ENCODE assay signal across 8 mouse cellular contexts in genomic region chr8:124947865-124948732, GRCm38 (mm10). TPM values are rescaled to one million over a fixed set of nuclear protein-coding genes. Genes with fewer than 3 reads are reported as not detected.
DNase-seq lines count a peak whose midpoint lies in the region; ATAC-seq and TF ChIP-seq lines count a peak whose summit lies in the region.

No protein-coding gene starts in this region.

- H3K9ac ChIP-seq in embryonic facial prominence, embryonic 12.5 days: peak overlapping the region; percentile 93
- peak overlapping the region; percentile 92 for H3K9ac ChIP-seq in heart, embryonic 14.5 days (ENCODE audit: low read length)
- peak overlapping the region; percentile 88 for H3K9ac ChIP-seq in kidney, postnatal 0 days (ENCODE audit: low read depth, low read length)
- H3K9ac ChIP-seq in lung, embryonic 15.5 days: peak overlapping the region; percentile 86

- TF ChIP-seq POLR2A in olfactory bulb, adult 2 months (IDR thresholded peaks at IDR 0.05; ENCODE audit: insufficient read depth, low read depth, low read length): no peak; the same call in 1 of the 2 replicates

- H3K4me3 ChIP-seq in C2C12 (ENCODE audit: insufficient read depth, poor library complexity, severe bottlenecking): peak overlapping the region; percentile 83
- peak overlapping the region; percentile 89 for H3K4me3 ChIP-seq in embryonic facial prominence, embryonic 12.5 days
- peak overlapping the region; percentile 87 to 94 for H3K4me3 ChIP-seq in heart, embryonic 14.5 days (ENCODE audit: control insufficient read depth in 1 of 2, insufficient read depth in 1 of 2, low read depth in 1 of 2, low read length in 2 of 2)
- peak overlapping the region; percentile 88 for H3K4me3 ChIP-seq in kidney, postnatal 0 days (replicated peaks; ENCODE audit: low read depth, low read length)
- peak overlapping the region; percentile 80 for H3K4me3 ChIP-seq in lung, embryonic 15.5 days
- H3K4me3 ChIP-seq in olfactory bulb, adult 2 months (ENCODE audit: insufficient read depth, low read depth, low read length): peak overlapping the region; percentile 81

- peaks cover 31% of the 10 kb centered on the region for H3K4me1 ChIP-seq in embryonic facial prominence, embryonic 12.5 days
- peaks cover 12 to 45% of the 10 kb centered on the region in 2 experiments for H3K4me1 ChIP-seq in heart, embryonic 14.5 days (ENCODE audit: control insufficient read depth in 2 of 2, insufficient read depth in 2 of 2, low read length in 2 of 2)
- H3K4me1 ChIP-seq in kidney, postnatal 0 days (replicated peaks; ENCODE audit: insufficient read depth, low read length): peaks cover 14% of the 10 kb centered on the region
- H3K4me1 ChIP-seq in lung, embryonic 15.5 days: peaks cover 46% of the 10 kb centered on the region
- H3K4me1 ChIP-seq in olfactory bulb, adult 2 months (ENCODE audit: control insufficient read depth, insufficient read depth, low read length): peaks cover 26% of the 10 kb centered on the region

- H3K4me2 ChIP-seq in embryonic facial prominence, embryonic 12.5 days (replicated peaks): peak overlapping the region; percentile 75
- H3K4me2 ChIP-seq in heart, embryonic 14.5 days (ENCODE audit: low read length): peak overlapping the region; percentile 74
- H3K4me2 ChIP-seq in kidney, postnatal 0 days (ENCODE audit: low read length): peak overlapping the region; percentile 97
- peak overlapping the region; percentile 92 for H3K4me2 ChIP-seq in lung, embryonic 15.5 days

- no peaks in the 10 kb centered on the region for H3K36me3 ChIP-seq in C2C12 (ENCODE audit: control insufficient read depth, insufficient read depth)
- 0 out of 2 replicates have a peak, but pooled peaks cover 4% of the 10 kb centered on the region for H3K36me3 ChIP-seq in embryonic facial prominence, embryonic 12.5 days
- no peaks in the 10 kb centered on the region for H3K36me3 ChIP-seq in heart, embryonic 14.5 days (ENCODE audit: control insufficient read depth, insufficient read depth, low read length)
- no peaks in the 10 kb centered on the region for H3K36me3 ChIP-seq in kidney, postnatal 0 days (ENCODE audit: insufficient read depth, low read length)
- H3K36me3 ChIP-seq in lung, embryonic 15.5 days: peaks cover 3% of the 10 kb centered on the region; the same call in 1 of the 2 replicates

- no peak for ATAC-seq in embryonic facial prominence, embryonic 12.5 days (ENCODE audit: insufficient number of reproducible peaks, insufficient read depth, low FRiP score, low TSS enrichment)
- peak; percentile 14; the same call in 1 of the 2 replicates for ATAC-seq in heart, embryonic 14.5 days (ENCODE audit: insufficient number of reproducible peaks, insufficient read depth, low FRiP score, low read depth)
- ATAC-seq in kidney, postnatal 0 days (replicated peaks; ENCODE audit: low FRiP score, low read depth): peak; percentile 31
- ATAC-seq in lung, embryonic 15.5 days (ENCODE audit: borderline replicate concordance, extremely low read depth, low FRiP score, low TSS enrichment): peak; percentile 16

- no peak for TF ChIP-seq CTCF in C2C12 (IDR thresholded peaks at IDR 0.05; ENCODE audit: control insufficient read depth, insufficient read depth, insufficient read length)
- no peak for TF ChIP-seq CTCF in kidney, postnatal 0 days (IDR thresholded peaks at IDR 0.05; ENCODE audit: low read depth)
- no peak for TF ChIP-seq CTCF in olfactory bulb, adult 2 months (IDR thresholded peaks at IDR 0.05; ENCODE audit: insufficient read depth, low read depth, low read length)

- no peaks in the 10 kb centered on the region for H3K9me3 ChIP-seq in embryonic facial prominence, embryonic 12.5 days
- H3K9me3 ChIP-seq in heart, embryonic 14.5 days (ENCODE audit: control insufficient read depth, low read length): no peaks in the 10 kb centered on the region
- H3K9me3 ChIP-seq in kidney, postnatal 0 days (replicated peaks; ENCODE audit: low read length): no peaks in the 10 kb centered on the region
- no peaks in the 10 kb centered on the region for H3K9me3 ChIP-seq in lung, embryonic 15.5 days

- peaks cover 50% of the 10 kb centered on the region for H3K79me3 ChIP-seq in C2C12 (ENCODE audit: low read depth)

- peaks cover 70% of the 10 kb centered on the region for H3K79me2 ChIP-seq in C2C12 (ENCODE audit: control insufficient read depth, insufficient read depth)

- H3K27me3 ChIP-seq in C2C12 (ENCODE audit: control insufficient read depth, insufficient read depth, insufficient read length): no peaks in the 10 kb centered on the region
- H3K27me3 ChIP-seq in embryonic facial prominence, embryonic 12.5 days: no peaks in the 10 kb centered on the region
- H3K27me3 ChIP-seq in heart, embryonic 14.5 days (ENCODE audit: control insufficient read depth, insufficient read depth, low read length): no peaks in the 10 kb centered on the region
- no peaks in the 10 kb centered on the region for H3K27me3 ChIP-seq in kidney, postnatal 0 days (ENCODE audit: insufficient read depth, low read length)
- no peaks in the 10 kb centered on the region for H3K27me3 ChIP-seq in lung, embryonic 15.5 days

- peak overlapping the region; percentile 96 for H3K27ac ChIP-seq in embryonic facial prominence, embryonic 12.5 days
- H3K27ac ChIP-seq in heart, embryonic 14.5 days (replicated peaks in 1 of 2; ENCODE audit: control insufficient read depth in 1 of 2, insufficient read depth in 1 of 2, low read depth in 2 of 2, low read length in 2 of 2): peak overlapping the region; percentile 82 to 99
- H3K27ac ChIP-seq in kidney, postnatal 0 days: peak overlapping the region; percentile 96
- H3K27ac ChIP-seq in lung, embryonic 15.5 days: peak overlapping the region; percentile 98
- peak overlapping the region; percentile 34 for H3K27ac ChIP-seq in olfactory bulb, adult 2 months (ENCODE audit: insufficient read depth, low read depth, low read length)

- DNase-seq in adrenal gland, postnatal 10 days: peak; percentile 59
- peak; percentile 53 for DNase-seq in kidney, postnatal 0 days (ENCODE audit: low spot score)
- peak; percentile 60 for DNase-seq in thymus, postnatal 25 days

- under 1% methylated on average over 62 of the region's 67 CpGs for WGBS in embryonic facial prominence, embryonic 12.5 days
- WGBS in heart, embryonic 14.5 days: under 1% methylated on average over 67 of the region's 67 CpGs
- WGBS in kidney, postnatal 0 days: under 1% methylated on average over 65 of the region's 67 CpGs
- WGBS in lung, embryonic 15.5 days: under 1% methylated on average over 66 of the region's 67 CpGs
- WGBS in olfactory bulb, adult 2 months: under 1% methylated on average over 67 of the region's 67 CpGs

- peak overlapping the region; percentile 74 for H3ac ChIP-seq in C2C12 (ENCODE audit: control insufficient read depth, insufficient read length, low read depth)

TF ChIP-seq in C2C12, 6 proteins besides CTCF, POLR2A, EP300 and RAD21:
- TF ChIP-seq MYOD1 (IDR thresholded peaks at IDR 0.05; ENCODE audit: control insufficient read depth, insufficient read length, low read depth) (no peak), USF1 (IDR thresholded peaks at IDR 0.05; ENCODE audit: low read depth) (no peak), MYOG (IDR thresholded peaks at IDR 0.05; ENCODE audit: control insufficient read depth, extremely low read depth, insufficient read length) (no peak), FOSL1 (IDR thresholded peaks at IDR 0.05; ENCODE audit: insufficient read depth, low read length, poor library complexity, severe bottlenecking) (no peak), MAX (IDR thresholded peaks at IDR 0.05) (no peak), CEBPB (IDR thresholded peaks at IDR 0.05; ENCODE audit: low read depth) (no peak)

RNA-seq across cellular contexts. Expression of gene Egln1, which starts 1.0 kb away (rescaled TPM):
- 29.7 TPM for polyA plus RNA-seq in C2C12 (2012; fragmentation: generic; extraction: Trizol)
- 10 to 100 TPM; 66.9 to 73.0 TPM for total RNA-seq in adrenal gland, postnatal 10 days (2021)
- 15.5 and 15.6 TPM in 2 replicates for polyA plus RNA-seq in embryonic facial prominence, embryonic 12.5 days (2016; fragmentation: Nextera tagmentation; extraction: Ambion mirVana)
- polyA plus RNA-seq in heart, embryonic 14.5 days (2014; fragmentation: Nextera tagmentation; extraction: Ambion mirVana): 25.5 and 26.0 TPM in 2 replicates
- 9.4 and 9.5 TPM in 2 replicates for polyA plus RNA-seq in kidney, postnatal 0 days (2015; fragmentation: Nextera tagmentation; extraction: Ambion mirVana)
- polyA plus RNA-seq in lung, embryonic 15.5 days (2015; fragmentation: Nextera tagmentation; extraction: Ambion mirVana): 12.0 and 13.3 TPM in 2 replicates
- 113 TPM in 1 of 2 replicates, not detected in the other for polyA plus RNA-seq in olfactory bulb, adult 2 months (2012; ENCODE audit: insufficient read depth, insufficient read length, low replicate concordance, missing spikeins)

RNA-seq across cellular contexts. Expression of gene Sprtn, which starts 50.4 kb away (rescaled TPM):
- polyA plus RNA-seq in C2C12 (2012; fragmentation: generic; extraction: Trizol): 9.1 TPM
- 10 to 100 TPM; 20.2 to 21.3 TPM for total RNA-seq in adrenal gland, postnatal 10 days (2021)
- polyA plus RNA-seq in embryonic facial prominence, embryonic 12.5 days (2016; fragmentation: Nextera tagmentation; extraction: Ambion mirVana): 12.7 and 13.3 TPM in 2 replicates
- polyA plus RNA-seq in heart, embryonic 14.5 days (2014; fragmentation: Nextera tagmentation; extraction: Ambion mirVana): 6.5 and 6.8 TPM in 2 replicates
- polyA plus RNA-seq in kidney, postnatal 0 days (2015; fragmentation: Nextera tagmentation; extraction: Ambion mirVana): 7.9 and 8.3 TPM in 2 replicates
- polyA plus RNA-seq in lung, embryonic 15.5 days (2015; fragmentation: Nextera tagmentation; extraction: Ambion mirVana): 10.3 and 10.5 TPM in 2 replicates
- polyA plus RNA-seq in olfactory bulb, adult 2 months (2012; ENCODE audit: insufficient read depth, insufficient read length, low replicate concordance, missing spikeins): not detected in 2 replicates

RNA-seq across cellular contexts. Expression of gene Exoc8, which starts 50.6 kb away (rescaled TPM):
- polyA plus RNA-seq in C2C12 (2012; fragmentation: generic; extraction: Trizol): 10.7 TPM
- total RNA-seq in adrenal gland, postnatal 10 days (2021): 10 to 100 TPM; 21.0 to 21.1 TPM
- polyA plus RNA-seq in embryonic facial prominence, embryonic 12.5 days (2016; fragmentation: Nextera tagmentation; extraction: Ambion mirVana): 14.6 TPM in 2 replicates
- polyA plus RNA-seq in heart, embryonic 14.5 days (2014; fragmentation: Nextera tagmentation; extraction: Ambion mirVana): 5.8 and 6.5 TPM in 2 replicates
- 5.6 and 6.1 TPM in 2 replicates for polyA plus RNA-seq in kidney, postnatal 0 days (2015; fragmentation: Nextera tagmentation; extraction: Ambion mirVana)
- polyA plus RNA-seq in lung, embryonic 15.5 days (2015; fragmentation: Nextera tagmentation; extraction: Ambion mirVana): 8.8 and 9.7 TPM in 2 replicates
- polyA plus RNA-seq in olfactory bulb, adult 2 months (2012; ENCODE audit: insufficient read depth, insufficient read length, low replicate concordance, missing spikeins): not detected in 2 replicates

Comparison
In these comparisons a context has a peak if more than half of its experiments do, and no peak if none do; other contexts are left out.
1. H3K27ac ChIP-seq: peak in every context shown above with its lines; median percentile 98 in lung, embryonic 15.5 days; 96 in embryonic facial prominence, embryonic 12.5 days; 96 in kidney, postnatal 0 days; 90 in heart, embryonic 14.5 days; 34 in olfactory bulb, adult 2 months.